Mouse (Mus musculus): ENCODE measurements at regions not wholly inside any gene's neighbourhood (a gene's known extent, or its start where the extent isn't known, plus 50 kb on each side); places are given as distances from the start of the nearest gene placed in this dataset.

DNA sequence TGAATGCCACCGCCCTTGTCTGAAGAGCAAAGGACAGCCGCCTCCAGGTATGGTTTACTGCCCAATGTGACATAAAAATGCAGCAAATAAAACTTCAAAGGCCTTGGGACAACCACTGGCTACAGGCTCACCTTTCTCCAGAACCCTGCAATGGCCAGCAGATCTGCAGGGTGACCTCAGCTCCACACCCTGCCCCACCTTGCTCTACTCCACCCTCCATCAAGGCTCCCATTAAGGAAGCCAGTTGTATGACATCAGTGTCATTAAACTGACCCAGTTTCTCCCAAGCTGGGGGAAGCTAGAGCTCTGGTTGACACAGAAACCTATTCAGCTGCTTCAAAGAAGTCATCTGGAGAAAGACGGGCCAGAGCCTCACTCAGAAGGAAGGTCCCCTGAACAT is 310.2 kb downstream of the Tbc1d1 start:
- no peaks in the 10 kb centered on the region for H3K27me3 ChIP-seq (ENCODE audit: control insufficient read depth, insufficient read depth, low read length, poor library complexity, severe bottlenecking)
- H3K4me3 ChIP-seq (ENCODE audit: low read depth, low read length) = no peak overlapping the region
- H3K36me3 ChIP-seq (ENCODE audit: control insufficient read depth, insufficient read depth, low read length, poor library complexity, severe bottlenecking) = no peaks in the 10 kb centered on the region
- no peaks in the 10 kb centered on the region for H3K4me1 ChIP-seq (ENCODE audit: control insufficient read depth, insufficient read depth, low read length)
- no peak overlapping the region for H3K9ac ChIP-seq (ENCODE audit: low read depth, poor library complexity, severe bottlenecking)
- H3K9me3 ChIP-seq (replicated peaks; ENCODE audit: control insufficient read depth, insufficient read depth, low read length, poor library complexity, severe bottlenecking) = no peaks in the 10 kb centered on the region
- no peak for TF ChIP-seq CTCF (IDR thresholded peaks at IDR 0.05; ENCODE audit: low read depth, low read length)
- no peak overlapping the region for H3K27ac ChIP-seq (ENCODE audit: insufficient read depth, low read length)

DNA sequence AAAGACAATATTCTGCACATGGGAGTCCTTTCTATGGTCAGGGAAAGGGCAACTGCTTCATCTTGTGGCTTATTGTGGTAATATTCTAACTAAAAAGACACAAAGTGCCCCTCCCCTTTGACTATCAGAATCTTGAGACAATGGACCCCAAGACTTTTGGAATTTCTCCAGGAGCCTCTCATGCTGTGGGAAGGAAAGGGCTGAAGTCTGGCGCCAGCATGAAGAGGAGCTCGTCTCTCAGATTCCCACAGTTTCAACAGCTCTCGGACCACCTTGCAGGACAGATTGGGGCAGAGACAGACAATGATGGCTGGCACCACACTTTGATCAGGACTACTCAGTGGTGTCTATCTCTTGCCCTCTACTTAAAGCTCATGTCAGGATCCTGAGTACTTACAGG is 311.8 kb downstream of the Tbc1d1 start:
- Histone ChIP-seq H3K27ac (ENCODE audit: insufficient read depth, low read length) (no peak overlapping the region), H3K4me1 (ENCODE audit: control insufficient read depth, insufficient read depth, low read length) (no peaks in the 10 kb centered on the region), H3K36me3 (ENCODE audit: control insufficient read depth, insufficient read depth, low read length, poor library complexity, severe bottlenecking) (no peaks in the 10 kb centered on the region), H3K9me3 (replicated peaks; ENCODE audit: control insufficient read depth, insufficient read depth, low read length, poor library complexity, severe bottlenecking) (no peaks in the 10 kb centered on the region), H3K4me3 (ENCODE audit: low read depth, low read length) (no peak overlapping the region), H3K9ac (ENCODE audit: low read depth, poor library complexity, severe bottlenecking) (no peak overlapping the region), H3K27me3 (ENCODE audit: control insufficient read depth, insufficient read depth, low read length, poor library complexity, severe bottlenecking) (no peaks in the 10 kb centered on the region)
- TF ChIP-seq EP300 (IDR thresholded peaks at IDR 0.05; ENCODE audit: insufficient read depth, low read depth, low read length) (no peak), POLR2A (IDR thresholded peaks at IDR 0.05; ENCODE audit: insufficient read depth, low read length) (no peak)

GRCm38 (mm10) chr5:64468307-64468706 is 312.2 kb downstream of the Tbc1d1 start:
- TF ChIP-seq CTCF (IDR thresholded peaks at IDR 0.05; ENCODE audit: low read depth, low read length) (no peak), POLR2A (IDR thresholded peaks at IDR 0.05; ENCODE audit: insufficient read depth, low read length) (no peak), EP300 (IDR thresholded peaks at IDR 0.05; ENCODE audit: insufficient read depth, low read depth, low read length) (no peak)
- Histone ChIP-seq H3K27me3 (ENCODE audit: control insufficient read depth, insufficient read depth, low read length, poor library complexity, severe bottlenecking) (no peaks in the 10 kb centered on the region), H3K4me1 (ENCODE audit: control insufficient read depth, insufficient read depth, low read length) (no peaks in the 10 kb centered on the region), H3K36me3 (ENCODE audit: control insufficient read depth, insufficient read depth, low read length, poor library complexity, severe bottlenecking) (no peaks in the 10 kb centered on the region), H3K9ac (ENCODE audit: low read depth, poor library complexity, severe bottlenecking) (no peak overlapping the region), H3K9me3 (replicated peaks; ENCODE audit: control insufficient read depth, insufficient read depth, low read length, poor library complexity, severe bottlenecking) (no peaks in the 10 kb centered on the region), H3K4me3 (ENCODE audit: low read depth, low read length) (no peak overlapping the region), H3K27ac (ENCODE audit: insufficient read depth, low read length) (no peak overlapping the region)

DNA sequence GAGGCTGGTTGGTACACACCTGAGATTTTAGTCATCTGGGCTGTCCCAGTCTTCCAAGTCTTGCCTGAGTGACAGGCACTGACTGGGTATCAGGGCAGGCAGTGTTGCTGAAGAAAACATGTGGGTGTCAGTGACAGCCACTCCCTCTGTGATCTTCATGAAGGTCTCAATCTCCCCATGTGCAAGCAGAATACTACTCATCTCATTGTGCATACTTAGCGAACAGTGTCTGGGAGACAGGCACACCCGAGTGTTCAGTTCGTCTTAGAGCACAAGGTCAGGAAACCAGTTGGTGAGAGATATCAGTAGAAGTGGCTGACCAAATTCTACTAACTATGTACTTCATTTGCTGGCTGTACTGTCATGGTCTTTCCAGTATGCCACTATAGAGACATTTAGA is 315.9 kb downstream of the Tbc1d1 start:
- TF ChIP-seq CTCF (IDR thresholded peaks at IDR 0.05; ENCODE audit: low read depth, low read length) = no peak
- TF ChIP-seq EP300 (IDR thresholded peaks at IDR 0.05; ENCODE audit: insufficient read depth, low read depth, low read length) = no peak
- TF ChIP-seq POLR2A (IDR thresholded peaks at IDR 0.05; ENCODE audit: insufficient read depth, low read length) = no peak
- Histone ChIP-seq H3K4me1 (ENCODE audit: control insufficient read depth, insufficient read depth, low read length) (no peaks in the 10 kb centered on the region), H3K36me3 (ENCODE audit: control insufficient read depth, insufficient read depth, low read length, poor library complexity, severe bottlenecking) (no peaks in the 10 kb centered on the region), H3K27ac (ENCODE audit: insufficient read depth, low read length) (no peak overlapping the region), H3K4me3 (ENCODE audit: low read depth, low read length) (no peak overlapping the region), H3K9me3 (replicated peaks; ENCODE audit: control insufficient read depth, insufficient read depth, low read length, poor library complexity, severe bottlenecking) (no peaks in the 10 kb centered on the region), H3K9ac (ENCODE audit: low read depth, poor library complexity, severe bottlenecking) (no peak overlapping the region), H3K27me3 (ENCODE audit: control insufficient read depth, insufficient read depth, low read length, poor library complexity, severe bottlenecking) (no peaks in the 10 kb centered on the region)

DNA sequence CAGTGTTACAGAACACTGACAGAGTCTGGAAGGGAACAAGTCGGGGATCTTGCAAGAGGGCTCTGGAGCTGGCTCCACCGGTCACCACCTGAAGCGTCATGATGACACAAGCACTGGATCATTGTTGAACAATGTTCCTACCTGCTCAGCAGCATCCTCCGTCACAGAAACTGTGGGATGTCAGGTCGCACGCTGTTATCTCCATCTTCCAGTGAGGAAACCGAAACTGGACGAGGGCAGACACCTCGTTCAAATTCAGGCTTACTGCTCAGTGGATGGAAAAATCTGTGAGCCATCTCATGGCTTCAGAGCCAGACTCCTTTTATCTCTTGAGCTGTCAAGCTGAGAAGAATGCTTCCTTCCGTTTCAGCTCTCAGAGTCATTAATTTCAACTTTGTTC is 316.3 kb downstream of the Tbc1d1 start:
- Histone ChIP-seq H3K36me3 (ENCODE audit: control insufficient read depth, insufficient read depth, low read length, poor library complexity, severe bottlenecking) (no peaks in the 10 kb centered on the region), H3K27ac (ENCODE audit: insufficient read depth, low read length) (no peak overlapping the region), H3K9ac (ENCODE audit: low read depth, poor library complexity, severe bottlenecking) (no peak overlapping the region), H3K27me3 (ENCODE audit: control insufficient read depth, insufficient read depth, low read length, poor library complexity, severe bottlenecking) (no peaks in the 10 kb centered on the region), H3K9me3 (replicated peaks; ENCODE audit: control insufficient read depth, insufficient read depth, low read length, poor library complexity, severe bottlenecking) (no peaks in the 10 kb centered on the region), H3K4me1 (ENCODE audit: control insufficient read depth, insufficient read depth, low read length) (no peaks in the 10 kb centered on the region), H3K4me3 (ENCODE audit: low read depth, low read length) (no peak overlapping the region)
- TF ChIP-seq CTCF (IDR thresholded peaks at IDR 0.05; ENCODE audit: low read depth, low read length) (no peak), POLR2A (IDR thresholded peaks at IDR 0.05; ENCODE audit: insufficient read depth, low read length) (no peak), EP300 (IDR thresholded peaks at IDR 0.05; ENCODE audit: insufficient read depth, low read depth, low read length) (no peak)

DNA sequence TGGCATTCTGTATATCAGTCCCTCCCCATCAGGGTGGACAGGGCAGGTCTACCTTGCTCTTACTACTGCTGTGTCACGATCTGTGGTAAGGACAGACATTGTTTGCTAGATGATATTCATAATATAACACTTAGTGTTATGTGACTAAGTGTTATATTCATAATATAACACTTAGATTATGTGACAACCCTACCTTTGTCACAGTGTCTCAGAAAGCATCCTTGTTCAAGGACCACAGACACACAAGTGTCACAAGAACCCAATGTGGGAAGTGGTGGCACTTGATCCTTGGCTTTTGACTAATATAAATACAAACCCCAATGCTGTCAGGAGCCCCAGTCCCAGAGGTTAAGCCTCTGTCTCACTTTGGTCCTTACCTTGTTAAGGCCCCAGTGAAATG is 318.8 kb downstream of the Tbc1d1 start:
- no peaks in the 10 kb centered on the region for H3K36me3 ChIP-seq (ENCODE audit: control insufficient read depth, insufficient read depth, low read length, poor library complexity, severe bottlenecking)
- no peak for TF ChIP-seq POLR2A (IDR thresholded peaks at IDR 0.05; ENCODE audit: insufficient read depth, low read length)
- TF ChIP-seq EP300 (IDR thresholded peaks at IDR 0.05; ENCODE audit: insufficient read depth, low read depth, low read length) = no peak
- no peak for TF ChIP-seq CTCF (IDR thresholded peaks at IDR 0.05; ENCODE audit: low read depth, low read length)
- no peaks in the 10 kb centered on the region for H3K27me3 ChIP-seq (ENCODE audit: control insufficient read depth, insufficient read depth, low read length, poor library complexity, severe bottlenecking)
- peaks cover 1% of the 10 kb centered on the region for H3K4me1 ChIP-seq (ENCODE audit: control insufficient read depth, insufficient read depth, low read length)
- no peak overlapping the region for H3K4me3 ChIP-seq (ENCODE audit: low read depth, low read length)
- H3K27ac ChIP-seq (ENCODE audit: insufficient read depth, low read length) = no peak overlapping the region
- no peaks in the 10 kb centered on the region for H3K9me3 ChIP-seq (replicated peaks; ENCODE audit: control insufficient read depth, insufficient read depth, low read length, poor library complexity, severe bottlenecking)
- H3K9ac ChIP-seq (ENCODE audit: low read depth, poor library complexity, severe bottlenecking) = no peak overlapping the region

Measured in ES-Bruce4 (cell line).